Mouse (Mus musculus): Measurements from ENCODE around the gene Serpina3m. TPM values are rescaled to one million over a fixed set of nuclear protein-coding genes. Genes with fewer than 3 reads are reported as not detected.

The Serpina3m gene
- total RNA-seq, 1 experiment from 2014 or later = not detected

GRCm38 (mm10) chr12:104440087-104440760 is 101.9 kb downstream of the Serpina3m start:
- ATAC-seq (replicated peaks; ENCODE audit: insufficient number of reproducible peaks, low FRiP score, low TSS enrichment, poor library complexity, severe bottlenecking) = no peak

GRCm38 (mm10) chr12:104443716-104444115 is 105.4 kb downstream of the Serpina3m start:
- ATAC-seq (replicated peaks; ENCODE audit: insufficient number of reproducible peaks, low FRiP score, low TSS enrichment, poor library complexity, severe bottlenecking) = no peak

Other genes with a start within 250 kb of the Serpina3m start
- not detected in 3 replicates for gene Serpina5, start 237.4 kb upstream of the Serpina3m start, total RNA-seq (2017)
- gene Serpina3a, start 225.8 kb upstream of the Serpina3m start, total RNA-seq (2017) = not detected in 3 replicates
- gene Serpina3b, start 210.5 kb upstream of the Serpina3m start, total RNA-seq (2017) = 0.19 TPM in 1 of 3 replicates, not detected in the others
- not detected in 3 replicates for gene Serpina3c, start 184.6 kb upstream of the Serpina3m start, total RNA-seq (2017)
- gene Serpina3f, start 123.9 kb upstream of the Serpina3m start, total RNA-seq (2017) = 0.86 to 3.9 TPM (median 1.1 TPM) in 3 replicates
- gene Serpina3g, start 102.2 kb upstream of the Serpina3m start, total RNA-seq (2017) = 37.7 to 97.9 TPM (median 42.7 TPM) in 3 replicates
- 0.49 TPM in 1 of 3 replicates, not detected in the others for gene Serpina3i, start 75.4 kb upstream of the Serpina3m start, total RNA-seq (2017)
- not detected in 3 replicates for gene Serpina3j, start 23.9 kb upstream of the Serpina3m start, total RNA-seq (2017)
- not detected in 3 replicates for gene Serpina3k, start within 50 bp of the Serpina3m start, total RNA-seq (2017)
- gene Serpina3n, start 68.2 kb downstream of the Serpina3m start, total RNA-seq (2017) = not detected in 3 replicates
- gene Gsc, start 134.8 kb downstream of the Serpina3m start, total RNA-seq (2017) = not detected in 3 replicates